In genomic region chr10:92992526-92992925, GRCm38 (mm10) we compare ENCODE assay signal across 29 mouse cellular contexts.
DNase-seq lines count a peak whose midpoint lies in the region; ATAC-seq and TF ChIP-seq lines count a peak whose summit lies in the region.
"Had no signal": no experiment of that assay in that cellular context is flagged by ENCODE, and none has a peak within 500 bp of the region (broad histone marks: within the 10 kb centered on the region; RNA-seq: fewer than 3 reads in every experiment).

No protein-coding gene starts in this region.

- intact Hi-C loops in heart, postnatal 25 days (cut with DNase I) = no loop called here

- H3K4me1 ChIP-seq in forebrain, postnatal 0 days (ENCODE audit: insufficient read depth) = no peaks in the 10 kb centered on the region
- 0 out of 2 replicates have a peak, but pooled peaks cover 3% of the 10 kb centered on the region for H3K4me1 ChIP-seq in forebrain, embryonic 15.5 days
- H3K4me1 ChIP-seq: embryonic facial prominence, embryonic 12.5 days; embryonic facial prominence, embryonic 15.5 days; hindbrain, embryonic 13.5 days; intestine, embryonic 15.5 days had no signal

- no peaks in the 10 kb centered on the region for H3K9me3 ChIP-seq in forebrain, postnatal 0 days (ENCODE audit: low read length)
- no peaks in the 10 kb centered on the region for H3K9me3 ChIP-seq in forebrain, embryonic 15.5 days
- H3K9me3 ChIP-seq: embryonic facial prominence, embryonic 12.5 days; embryonic facial prominence, embryonic 15.5 days; G1E; hindbrain, embryonic 10.5 days; hindbrain, embryonic 13.5 days; intestine, embryonic 15.5 days had no signal

- no peak overlapping the region for H3K27ac ChIP-seq in forebrain, postnatal 0 days (ENCODE audit: low read depth, low read length)
- H3K27ac ChIP-seq in forebrain, embryonic 15.5 days (replicated peaks) = no peak overlapping the region
- H3K27ac ChIP-seq: embryonic facial prominence, embryonic 12.5 days; embryonic facial prominence, embryonic 15.5 days; gastrocnemius, adult 2 months; hindbrain, embryonic 10.5 days; hindbrain, embryonic 13.5 days; intestine, embryonic 15.5 days had no signal

- H3K36me3 ChIP-seq in forebrain, postnatal 0 days (ENCODE audit: insufficient read depth) = no peaks in the 10 kb centered on the region
- no peaks in the 10 kb centered on the region for H3K36me3 ChIP-seq in forebrain, embryonic 15.5 days
- H3K36me3 ChIP-seq: embryonic facial prominence, embryonic 12.5 days; embryonic facial prominence, embryonic 15.5 days; G1E; hindbrain, embryonic 10.5 days; hindbrain, embryonic 13.5 days; intestine, embryonic 15.5 days had no signal

- no peaks in the 10 kb centered on the region for H3K27me3 ChIP-seq in forebrain, postnatal 0 days (ENCODE audit: insufficient read depth, low read length)
- H3K27me3 ChIP-seq in forebrain, embryonic 15.5 days = no peaks in the 10 kb centered on the region
- H3K27me3 ChIP-seq: CH12.LX; embryonic facial prominence, embryonic 12.5 days; embryonic facial prominence, embryonic 15.5 days; hindbrain, embryonic 13.5 days; intestine, embryonic 15.5 days had no signal

- no peak for DNase-seq in forebrain, postnatal 0 days
- DNase-seq in heart, adult 11 months = peak; percentile 65
- no peak for DNase-seq in heart, postnatal 25 days (ENCODE audit: low spot score)
- DNase-seq in layer of hippocampus, adult 9-11 months = peak; percentile 10
- no peak for DNase-seq in layer of hippocampus, postnatal 10 days (ENCODE audit: low spot score in 2 of 2)
- no peak for DNase-seq in c-Kit-positive CD71-positive TER-119-positive erythroid progenitor cells, embryonic 14.5 days (ENCODE audit: low spot score)
- DNase-seq: adrenal gland, postnatal 10 days; adrenal gland, postnatal 36 days; B cell, adult 2 months; cerebellum, adult 2 months; cerebellum, adult 9-11 months; cerebellum, postnatal 25 days; gastrocnemius, adult 2 months; gastrocnemius, postnatal 14 days; heart, adult 18-20 months; heart, postnatal 36 days; kidney, adult 11 months had no signal

- ATAC-seq in forebrain, postnatal 0 days = peak; percentile 55; the same call in 1 of the 2 replicates
- ATAC-seq in forebrain, embryonic 15.5 days (replicated peaks) = no peak
- ATAC-seq: forebrain, embryonic 14.5 days; hindbrain, embryonic 16.5 days; intestine, embryonic 15.5 days; Patski had no signal

- TF ChIP-seq CTCF in forebrain, postnatal 0 days (IDR thresholded peaks at IDR 0.05; ENCODE audit: low read depth) = no peak

- H3K9ac ChIP-seq in forebrain, postnatal 0 days = no peak overlapping the region
- no peak overlapping the region for H3K9ac ChIP-seq in forebrain, embryonic 15.5 days (replicated peaks)
- H3K9ac ChIP-seq: embryonic facial prominence, embryonic 12.5 days; embryonic facial prominence, embryonic 15.5 days; hindbrain, embryonic 13.5 days; intestine, embryonic 15.5 days had no signal

- H3K4me2 ChIP-seq in forebrain, postnatal 0 days (ENCODE audit: low read depth) = no peak overlapping the region
- H3K4me2 ChIP-seq in forebrain, embryonic 15.5 days (replicated peaks) = no peak overlapping the region
- H3K4me2 ChIP-seq: embryonic facial prominence, embryonic 12.5 days; embryonic facial prominence, embryonic 15.5 days; heart, embryonic 11.5 days; hindbrain, embryonic 13.5 days; intestine, embryonic 15.5 days had no signal

- H3K4me3 ChIP-seq in forebrain, postnatal 0 days (ENCODE audit: low read depth, low read length) = no peak overlapping the region
- H3K4me3 ChIP-seq in forebrain, embryonic 15.5 days = no peak overlapping the region
- H3K4me3 ChIP-seq: embryonic facial prominence, embryonic 12.5 days; embryonic facial prominence, embryonic 15.5 days; gastrocnemius, adult 2 months; hindbrain, embryonic 10.5 days; hindbrain, embryonic 13.5 days; intestine, embryonic 15.5 days had no signal

Comparison
In these comparisons a context has a peak if more than half of its experiments do, and no peak if none do; other contexts are left out.
1. DNase-seq: peak in heart, adult 11 months (single experiment) and layer of hippocampus, adult 9-11 months (single experiment); none in forebrain, postnatal 0 days (single experiment), heart, postnatal 25 days (single experiment), layer of hippocampus, postnatal 10 days (0 of 2) and c-Kit-positive CD71-positive TER-119-positive erythroid progenitor cells, embryonic 14.5 days (single experiment).